Mouse (Mus musculus): ENCODE measurements at regions not wholly inside any gene's neighbourhood (a gene's known extent, or its start where the extent isn't known, plus 50 kb on each side); places are given as distances from the start of the nearest gene placed in this dataset.

GRCm38 (mm10) chr7:129918240-129919200, 326.9 kb downstream of the Wdr11 start:
- DNase-seq: peak; percentile 11

DNA sequence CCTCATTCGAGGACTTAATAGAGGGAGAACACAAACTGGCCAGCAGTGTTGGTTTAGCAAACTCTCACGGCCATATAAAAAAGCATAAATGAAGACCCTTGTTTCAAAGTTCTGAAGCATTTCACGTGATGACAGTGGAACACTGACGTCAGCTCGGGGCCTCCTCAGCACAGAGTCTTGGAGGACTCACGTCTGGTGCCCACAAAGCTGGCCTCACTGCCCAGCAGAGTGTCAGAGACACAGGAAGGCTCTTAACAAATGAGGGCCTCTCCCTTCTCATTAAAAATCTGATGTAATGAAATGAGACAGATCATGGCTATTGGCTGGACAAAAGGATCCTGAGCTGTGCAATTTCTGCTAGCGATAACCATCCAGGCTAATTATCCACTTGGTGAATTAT, 330.6 kb downstream of the Wdr11 start:
- DNase-seq: no peak

DNA sequence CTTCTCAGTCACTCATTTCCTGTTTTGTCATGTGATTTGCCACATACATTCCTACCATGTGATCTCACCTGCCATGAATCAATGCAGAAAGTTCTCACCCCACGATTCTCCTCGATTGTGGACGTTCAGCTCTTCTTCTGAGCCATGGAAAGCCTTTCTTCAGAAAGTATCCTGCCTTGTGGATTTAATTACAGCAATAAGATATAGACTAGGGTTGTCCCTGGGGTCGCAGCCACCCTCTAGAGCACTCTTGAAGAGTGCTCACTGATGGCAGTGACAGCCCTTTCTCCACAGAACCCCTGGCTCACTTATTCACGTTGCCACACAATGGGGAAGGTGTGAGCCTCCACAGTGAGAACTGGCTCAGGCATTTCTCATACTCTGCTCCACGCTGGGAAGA, 345.1 kb downstream of the Wdr11 start:
- no peak for DNase-seq

- no peak for DNase-seq
Observed at GRCm38 (mm10) chr7:129937715-129938114, 346.1 kb downstream of the Wdr11 start.

DNA sequence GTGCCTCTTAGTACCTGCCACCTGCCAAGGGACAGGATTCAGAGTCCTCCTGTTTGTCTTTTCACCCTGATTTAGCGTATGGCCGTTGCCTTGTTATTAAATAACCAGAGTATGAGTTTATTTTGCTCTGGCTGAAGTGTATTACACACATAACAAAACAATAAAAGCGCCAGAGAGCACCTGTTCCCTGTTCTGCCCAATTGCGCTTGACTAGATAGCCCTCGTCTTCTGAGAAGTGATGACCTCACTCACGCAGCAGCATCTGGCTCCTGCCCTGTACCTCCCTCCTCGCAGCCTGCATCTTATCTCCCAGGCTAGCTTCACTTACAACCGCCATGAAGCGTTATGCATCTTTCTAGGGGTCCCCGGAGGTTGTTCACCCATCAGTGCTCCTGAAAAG, 346.5 kb downstream of the Wdr11 start:
- no peak for DNase-seq

DNA sequence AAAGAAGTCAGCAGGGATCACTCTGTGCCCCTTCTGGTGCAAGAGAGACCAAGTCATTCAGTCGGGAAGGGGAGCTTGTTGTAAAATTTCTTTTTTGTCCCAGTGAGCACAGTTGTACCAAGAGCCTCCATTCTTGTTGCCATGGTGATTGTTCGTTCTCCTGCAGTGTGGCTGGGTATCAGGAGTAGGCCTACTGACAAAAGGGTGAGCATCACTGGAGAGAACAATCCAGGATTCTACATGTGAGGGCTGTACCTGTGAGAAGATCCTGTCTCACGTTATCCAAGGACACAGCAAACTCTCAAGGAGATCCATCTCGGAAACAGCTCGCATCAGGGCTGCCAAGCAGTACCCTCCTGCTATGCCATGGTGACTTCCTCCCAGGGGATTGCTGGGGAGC, 347.6 kb downstream of the Wdr11 start:
- no peak for DNase-seq

DNA sequence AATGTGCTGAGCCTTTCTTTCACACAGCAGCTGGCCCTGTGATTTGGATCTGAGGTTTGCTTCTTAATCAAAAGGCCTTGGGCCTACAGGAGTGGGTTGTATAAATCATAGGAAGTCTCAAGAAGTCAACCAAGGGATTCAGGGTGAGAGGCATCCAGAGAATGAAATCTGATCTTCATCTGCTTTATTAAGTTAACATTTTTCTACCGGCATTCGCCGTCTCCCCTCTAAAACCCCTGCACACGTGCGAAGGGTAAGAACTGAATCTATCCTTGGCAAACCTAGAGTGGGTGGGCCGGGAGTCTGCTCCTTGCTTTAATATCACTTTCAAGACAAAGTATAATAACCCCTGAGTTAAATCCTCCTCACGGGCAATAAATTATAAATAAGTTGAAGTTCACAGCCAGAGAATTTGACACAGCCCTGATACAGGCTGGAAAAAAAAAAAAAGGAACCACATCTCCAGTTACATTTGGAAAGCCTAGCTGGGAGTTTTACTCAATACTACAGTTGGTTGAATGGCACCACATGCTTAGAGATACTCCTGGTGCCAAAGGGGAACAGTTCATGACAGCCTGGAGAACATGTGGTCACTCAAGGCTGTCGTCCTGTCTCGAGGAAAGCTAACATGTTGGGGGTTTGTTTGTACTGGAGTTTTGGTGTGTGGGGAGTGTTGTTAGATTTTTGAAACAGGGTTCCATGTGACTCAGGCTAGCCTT, 349.8 kb downstream of the Wdr11 start:
- DNase-seq: no peak

- DNase-seq: no peak
Observed at GRCm38 (mm10) chr7:129948613-129949110, 357.0 kb downstream of the Wdr11 start.

DNA sequence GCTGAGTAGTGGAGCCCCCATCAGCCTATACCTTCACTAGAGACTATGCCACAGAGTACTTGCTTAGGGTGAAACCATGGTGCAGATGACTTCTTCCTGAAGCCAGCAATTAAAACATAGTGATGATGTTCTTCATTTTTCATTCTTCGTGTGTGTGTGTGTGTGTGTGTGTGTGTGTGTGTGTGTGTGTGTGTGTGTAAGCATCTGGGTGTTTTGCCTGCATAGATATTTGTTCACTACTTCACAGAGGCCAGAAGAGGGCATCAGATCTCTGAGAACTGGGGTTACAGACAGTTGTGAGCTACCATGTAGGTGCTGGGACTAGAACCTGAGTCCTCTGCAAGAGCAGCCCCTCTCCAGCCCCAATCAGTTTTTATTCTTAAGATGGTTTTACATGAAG, 358.8 kb downstream of the Wdr11 start:
- no peak for DNase-seq

GRCm38 (mm10) chr7:129958379-129958778, 366.7 kb downstream of the Wdr11 start:
- DNase-seq: no peak

- DNase-seq: no peak
Observed at GRCm38 (mm10) chr7:129962575-129962974, 370.9 kb downstream of the Wdr11 start.

DNA sequence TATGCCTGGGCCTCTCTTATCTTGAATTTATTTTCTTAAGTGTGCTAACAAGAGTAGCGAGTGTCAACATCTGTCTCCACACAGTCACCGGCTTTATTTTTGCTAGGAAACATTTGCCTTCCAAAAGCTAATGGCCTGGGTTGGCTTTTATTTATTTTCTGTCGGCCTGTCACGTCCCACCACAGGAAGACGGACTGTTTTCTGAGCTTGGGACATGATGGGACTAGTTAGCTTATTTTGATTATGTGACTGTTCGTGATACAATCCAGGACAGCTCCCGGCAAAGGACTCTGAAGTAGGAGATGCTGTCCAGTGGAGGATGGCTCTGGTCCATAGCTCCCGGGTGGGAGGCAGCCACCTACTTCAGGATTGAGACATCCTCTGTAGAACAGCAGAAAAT, 372.5 kb downstream of the Wdr11 start:
- DNase-seq: no peak

DNA sequence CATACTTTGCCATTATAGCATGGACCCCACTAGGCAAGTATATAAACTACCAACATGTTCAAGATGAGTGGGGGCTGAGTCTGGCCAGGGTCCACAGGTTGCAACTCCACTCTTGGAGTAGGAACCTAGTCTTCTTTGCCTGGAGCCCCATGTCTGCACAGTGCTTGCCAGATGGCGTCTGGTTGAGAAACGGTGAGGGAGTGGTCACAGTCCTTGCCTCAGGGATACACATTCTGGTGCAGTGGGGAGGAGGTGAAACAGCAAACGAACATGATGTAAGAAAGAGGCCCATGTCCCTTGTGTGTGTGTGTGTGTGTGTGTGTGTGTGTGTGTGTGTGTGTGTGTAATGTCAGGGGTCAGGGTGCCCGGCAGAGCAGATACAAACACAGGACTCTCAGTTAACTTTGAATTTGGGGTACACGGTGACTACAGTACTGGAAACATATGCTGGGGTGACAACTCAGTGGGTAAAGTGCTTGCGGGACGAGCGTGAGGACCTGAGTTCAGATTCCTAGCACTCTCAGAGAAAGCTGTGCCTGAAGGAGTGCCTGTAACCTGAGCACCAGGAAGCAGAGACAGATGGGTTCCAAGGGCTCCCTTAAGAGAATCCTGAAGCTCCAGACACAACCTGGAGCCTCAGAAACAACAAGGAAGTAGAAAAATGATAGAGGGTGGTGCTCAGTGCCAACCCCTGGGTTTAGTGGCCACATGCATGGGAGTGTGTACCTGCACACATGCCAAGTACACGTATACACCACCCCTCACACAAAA, 373.8 kb downstream of the Wdr11 start:
- DNase-seq: no peak

- no peak for DNase-seq
Observed at GRCm38 (mm10) chr7:129966771-129967170, 375.1 kb downstream of the Wdr11 start.

GRCm38 (mm10) chr7:129970201-129970600, 378.5 kb downstream of the Wdr11 start:
- no peak for DNase-seq

- DNase-seq: no peak
Observed at GRCm38 (mm10) chr7:129974206-129974605, 382.5 kb downstream of the Wdr11 start.

- DNase-seq: no peak
Observed at GRCm38 (mm10) chr7:129974837-129975236, 383.2 kb downstream of the Wdr11 start.

DNA sequence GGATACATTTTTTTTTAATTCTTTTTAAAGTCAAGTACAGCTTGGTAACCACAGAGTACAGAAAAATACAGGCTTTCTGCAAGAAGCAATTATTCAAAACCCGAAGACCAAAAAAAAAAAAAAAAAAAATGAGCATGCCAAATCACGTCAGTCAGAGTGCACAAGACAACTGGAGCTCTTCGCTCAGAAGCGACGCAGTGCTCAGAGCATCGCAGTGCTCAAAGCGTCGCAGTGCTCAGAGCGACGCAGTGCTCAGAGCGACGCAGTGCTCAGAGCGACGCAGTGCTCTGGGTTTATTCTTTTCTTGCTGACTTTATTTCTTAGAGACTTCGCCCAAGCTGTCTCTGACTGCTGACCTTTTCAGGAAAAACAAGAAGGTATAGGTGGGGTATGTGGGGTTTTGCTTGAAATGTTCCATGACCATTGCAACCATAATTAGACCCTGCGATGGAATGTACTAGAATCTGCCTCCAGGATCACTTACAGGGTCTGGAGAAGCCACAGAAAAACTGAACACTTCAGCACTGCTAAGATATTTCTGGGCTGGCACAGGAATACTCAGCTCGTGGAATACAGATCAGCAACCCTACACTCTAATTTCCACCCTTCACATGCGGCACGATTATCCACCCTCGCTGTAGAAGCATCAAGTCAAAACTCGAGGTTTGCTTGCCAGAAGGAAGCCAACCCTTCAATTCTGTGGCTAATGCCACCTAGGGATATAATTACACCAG, 384.3 kb downstream of the Wdr11 start:
- no peak for DNase-seq

- DNase-seq: no peak
Observed at GRCm38 (mm10) chr7:129978576-129978975, 386.9 kb downstream of the Wdr11 start.

DNA sequence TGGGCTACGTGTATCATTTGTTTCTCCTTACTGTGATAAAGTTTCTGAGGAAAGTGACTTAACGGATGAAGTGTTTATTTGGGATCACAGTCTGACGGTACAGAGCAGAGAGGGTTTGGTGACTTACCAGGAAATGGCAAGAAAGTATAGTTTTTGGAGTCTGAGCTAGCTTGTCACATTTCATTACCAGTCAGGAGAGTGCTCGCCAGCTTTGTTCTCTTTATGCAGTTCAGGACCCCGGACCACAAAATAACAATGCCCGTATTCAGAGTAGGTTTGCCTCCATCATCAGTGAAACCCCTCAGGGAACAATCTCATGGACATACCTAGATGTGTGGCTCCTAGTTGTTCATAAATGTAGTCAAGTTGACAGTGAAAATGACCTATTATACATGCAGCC, 387.7 kb downstream of the Wdr11 start:
- DNase-seq: no peak

- no peak for DNase-seq
Observed at GRCm38 (mm10) chr7:129980501-129980900, 388.8 kb downstream of the Wdr11 start.

DNA sequence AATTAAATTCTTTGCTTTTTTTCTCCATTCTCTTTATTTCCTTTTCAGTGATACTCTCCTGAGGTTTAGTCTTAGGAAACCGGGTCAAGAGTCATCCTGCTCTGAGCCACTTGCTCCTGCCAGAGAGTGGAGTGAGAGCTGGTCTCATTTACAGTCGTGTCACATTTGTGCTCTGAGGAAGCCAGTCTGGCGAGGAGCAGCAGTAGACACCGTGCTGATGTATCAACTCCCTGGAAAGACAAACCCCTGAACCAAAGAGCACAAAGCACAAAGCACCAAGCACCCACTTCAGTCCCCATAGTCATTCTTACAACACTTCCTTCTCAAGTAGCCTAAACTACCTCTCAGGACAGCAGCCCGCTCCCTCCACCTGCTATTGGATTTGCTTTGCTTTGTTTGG, 390.7 kb downstream of the Wdr11 start:
- no peak for DNase-seq
